Mouse (Mus musculus): ENCODE measurements at regions not wholly inside any gene's neighbourhood (a gene's known extent, or its start where the extent isn't known, plus 50 kb on each side); places are given as distances from the start of the nearest gene placed in this dataset.

GRCm38 (mm10) chr2:166225354-166225753 lies 69.9 kb upstream of the Sulf2 start:
- no peak for TF ChIP-seq CTCF (IDR thresholded peaks at IDR 0.05; ENCODE audit: control insufficient read depth, insufficient read depth, insufficient replicate concordance, low read depth, low read length)
- TF ChIP-seq POLR2A (IDR thresholded peaks at IDR 0.05; ENCODE audit: control insufficient read depth, low read depth, low read length), result no peak
